Mouse (Mus musculus): ENCODE data around the gene Zranb2.

DNA sequence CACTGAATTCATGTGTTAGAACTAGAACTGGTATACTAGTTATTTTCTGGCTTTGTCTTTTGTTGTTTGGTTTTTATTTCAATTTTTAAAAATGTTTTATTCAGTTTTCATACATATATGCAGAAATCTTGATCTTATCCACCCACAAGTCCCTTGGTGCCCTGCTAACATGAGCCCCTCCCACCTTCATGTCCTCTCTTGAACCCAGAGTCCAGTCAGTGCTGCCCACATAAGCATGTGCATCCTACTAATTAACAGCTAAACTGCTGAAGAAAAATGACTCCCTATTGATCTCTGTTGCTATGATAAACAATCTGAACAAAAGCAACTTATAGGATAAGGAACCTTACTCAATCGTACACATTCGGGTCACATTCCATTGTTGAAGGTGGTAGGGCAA lies 15.4 kb downstream of the Zranb2 start:
- no peak for TF ChIP-seq CTCF (IDR thresholded peaks at IDR 0.05; ENCODE audit: extremely low read depth, insufficient read depth, low read length)
- no peak for TF ChIP-seq POLR2A (IDR thresholded peaks at IDR 0.05; ENCODE audit: extremely low read depth, insufficient read depth, low read length)
